Mouse (Mus musculus) cerebellum, adult 9-10 months (tissue): ENCODE data around the gene Eng.

Experiments used
- DNase-seq: peaks from one replicate; pipeline ENCODE4 v3.0.0; 2022

Eng gene

DNA sequence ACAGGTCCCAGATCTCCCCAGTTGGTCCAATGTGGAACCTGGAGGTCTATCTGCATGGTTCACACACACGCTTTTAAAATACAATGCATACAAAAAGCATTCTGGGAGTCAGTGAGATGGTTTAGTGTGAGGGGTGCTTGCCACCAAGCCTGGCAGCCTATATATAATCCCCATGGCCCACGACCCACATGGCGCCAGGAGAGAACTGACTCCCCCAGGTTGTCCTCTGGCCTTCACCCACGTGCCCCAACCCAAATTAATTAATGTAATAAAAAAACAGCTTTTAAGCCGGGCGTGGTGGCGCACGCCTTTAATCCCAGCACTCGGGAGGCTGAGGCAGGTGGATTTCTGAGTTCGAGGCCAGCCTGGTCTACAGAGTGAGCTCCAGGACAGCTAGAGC is 37.3 kb downstream of the Eng start:
- DNase-seq = no peak

- DNase-seq = no peak
These were observed 38.5 kb downstream of the Eng start for GRCm38 (mm10) chr2:32684681-32685428.

- DNase-seq = no peak
These were observed 39.4 kb downstream of the Eng start for GRCm38 (mm10) chr2:32685807-32686206.

GRCm38 (mm10) chr2:32686640-32687039 is 40.2 kb downstream of the Eng start:
- DNase-seq = no peak

GRCm38 (mm10) chr2:32687562-32687961 is 41.2 kb downstream of the Eng start:
- no peak for DNase-seq

DNA sequence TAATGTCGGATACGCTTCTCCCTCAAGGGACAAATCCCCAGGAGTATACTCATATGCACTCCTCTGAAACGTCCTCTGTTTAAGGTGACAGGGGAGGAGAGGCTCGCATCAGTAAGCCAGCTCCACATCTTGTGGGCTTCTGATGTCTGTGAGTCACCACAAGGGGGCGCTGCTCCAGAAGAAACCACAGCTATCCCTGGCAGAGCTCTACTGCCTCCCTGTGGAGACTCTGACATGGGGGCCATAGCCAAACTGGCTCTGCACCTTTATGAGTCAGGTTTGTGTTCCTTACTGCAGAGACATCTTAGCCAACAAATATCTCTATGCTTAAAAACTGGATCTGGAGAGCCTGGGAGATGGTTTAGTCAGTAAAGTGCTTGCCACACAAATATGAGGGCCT is 43.0 kb downstream of the Eng start:
- DNase-seq = peak; percentile 92

- DNase-seq = no peak
These were observed 44.6 kb downstream of the Eng start for GRCm38 (mm10) chr2:32691041-32691440.

GRCm38 (mm10) chr2:32692496-32692895 is 46.1 kb downstream of the Eng start:
- DNase-seq = no peak

DNA sequence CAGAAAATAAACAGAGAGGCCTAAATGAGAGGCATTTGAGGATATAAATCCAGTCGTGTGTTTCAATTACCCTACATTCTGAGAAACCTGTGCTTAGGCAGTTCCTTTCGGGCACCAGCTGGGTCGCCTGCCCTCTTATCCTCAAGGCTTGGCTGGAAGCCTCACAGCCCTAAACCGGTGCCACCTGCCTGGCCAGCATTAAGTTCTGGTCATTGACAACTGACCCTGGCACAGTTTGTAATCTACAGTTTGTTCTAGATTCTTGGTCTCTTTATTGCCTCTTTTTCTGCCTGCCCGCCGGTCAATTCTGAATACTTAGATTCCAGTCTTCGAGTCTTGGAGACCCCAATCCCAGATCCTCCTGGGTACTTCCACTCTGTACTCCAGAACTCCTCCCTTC is 46.9 kb downstream of the Eng start:
- DNase-seq = no peak

DNA sequence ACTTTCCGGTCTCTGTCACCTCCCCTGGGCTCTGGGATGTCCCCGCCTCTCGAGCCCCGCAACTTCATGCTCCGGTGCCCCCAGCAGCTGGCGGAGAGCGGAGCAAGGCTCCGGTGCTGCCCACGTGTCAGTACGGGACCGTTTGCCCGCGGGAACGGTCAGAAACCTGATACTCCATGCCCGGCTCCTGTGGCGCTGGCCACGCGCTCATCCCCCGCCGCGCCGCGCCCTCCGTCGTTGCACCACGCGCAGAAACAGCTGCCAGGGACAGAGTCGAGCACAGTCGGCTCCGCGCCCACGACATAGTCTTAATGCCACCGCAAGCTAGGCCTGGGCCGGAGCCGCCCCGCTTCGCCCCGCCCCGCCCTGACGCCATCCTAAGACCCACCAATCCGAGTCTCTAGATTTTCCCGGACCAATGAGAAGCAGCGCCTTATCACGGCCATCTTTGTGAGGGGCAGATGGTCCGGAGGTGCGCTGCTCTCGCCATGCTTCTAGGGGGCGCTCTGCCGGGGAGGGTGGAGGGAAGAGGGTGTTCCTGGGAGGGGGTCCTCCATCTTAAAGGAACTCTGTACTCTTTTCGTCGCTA is 47.5 kb downstream of the Eng start:
- DNase-seq = peak; percentile 96

- no peak for DNase-seq
These were observed 48.3 kb downstream of the Eng start for GRCm38 (mm10) chr2:32694691-32695090.

DNA sequence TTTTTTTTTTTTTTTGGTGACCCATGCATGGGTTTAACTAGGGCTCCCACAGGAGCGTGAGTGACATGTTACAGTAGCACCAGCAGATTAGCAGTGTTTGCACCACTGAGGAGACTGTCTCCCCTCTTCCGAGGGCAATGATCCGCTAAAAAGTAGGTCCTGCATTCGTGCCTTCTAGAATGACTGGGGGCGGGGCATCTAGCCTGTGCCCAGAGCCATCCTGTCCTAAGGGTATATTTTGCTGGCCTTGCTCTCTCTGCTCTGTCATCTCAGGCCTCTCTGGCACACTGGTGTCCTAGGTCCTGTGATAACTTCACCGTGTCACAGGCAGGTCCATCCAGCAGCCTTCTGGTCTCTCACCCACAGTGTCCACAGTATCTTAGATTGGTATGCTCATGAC is 53.3 kb downstream of the Eng start:
- no peak for DNase-seq

GRCm38 (mm10) chr2:32700966-32701743 is 54.8 kb downstream of the Eng start:
- DNase-seq = no peak

GRCm38 (mm10) chr2:32703046-32703445 is 56.7 kb downstream of the Eng start:
- no peak for DNase-seq

GRCm38 (mm10) chr2:32704021-32704421 is 57.6 kb downstream of the Eng start, which contains the start of gene Fpgs:
Gene Fpgs (minus strand): TSS chr2:32704145.
- DNase-seq = no peak

GRCm38 (mm10) chr2:32705018-32705417 is 58.6 kb downstream of the Eng start:
- DNase-seq = no peak

DNA sequence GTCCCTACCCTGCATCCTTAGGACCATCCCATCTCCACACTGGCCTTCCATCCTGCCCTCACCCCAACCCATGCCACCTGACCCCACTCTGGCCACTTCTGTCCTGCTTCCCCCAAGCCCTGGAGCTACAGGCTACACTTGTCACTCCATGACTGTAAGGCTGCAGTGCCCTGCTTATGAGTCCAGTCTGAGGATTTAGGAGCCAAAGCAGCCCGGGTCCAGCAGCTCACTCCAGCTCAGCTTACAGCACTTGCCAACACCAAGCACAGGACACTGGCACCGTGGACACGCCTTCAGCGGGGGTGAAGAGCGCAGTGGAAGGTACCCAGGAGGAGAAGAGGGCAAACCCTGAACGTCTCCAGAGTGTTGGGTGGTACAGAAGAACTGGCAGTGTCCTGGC is 60.6 kb downstream of the Eng start:
- no peak for DNase-seq

- no peak for DNase-seq
These were observed 62.2 kb downstream of the Eng start for GRCm38 (mm10) chr2:32708643-32709042.

- no peak for DNase-seq
These were observed 63.2 kb downstream of the Eng start for GRCm38 (mm10) chr2:32709521-32710137.

DNA sequence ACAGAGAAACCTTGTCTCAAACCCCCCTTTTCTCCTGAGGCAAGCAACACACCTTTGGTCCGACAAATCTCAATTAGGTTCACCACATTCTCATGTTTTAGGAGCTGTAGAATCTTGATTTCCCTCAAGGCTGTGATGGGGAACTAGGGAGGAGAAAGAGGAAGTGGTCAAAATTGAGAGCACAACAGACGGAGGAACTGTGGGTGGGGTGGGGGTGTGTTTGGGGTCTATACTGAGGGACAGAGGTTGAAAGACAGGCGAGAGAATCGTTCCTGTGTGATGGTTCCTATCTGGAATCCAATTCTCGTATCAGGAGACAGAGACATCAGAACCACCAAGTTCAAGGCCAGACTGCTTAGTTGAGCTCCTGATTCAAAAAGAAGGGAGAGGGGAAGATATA is 64.0 kb downstream of the Eng start:
- no peak for DNase-seq

GRCm38 (mm10) chr2:32711301-32712056 is 65.1 kb downstream of the Eng start:
- no peak for DNase-seq

DNA sequence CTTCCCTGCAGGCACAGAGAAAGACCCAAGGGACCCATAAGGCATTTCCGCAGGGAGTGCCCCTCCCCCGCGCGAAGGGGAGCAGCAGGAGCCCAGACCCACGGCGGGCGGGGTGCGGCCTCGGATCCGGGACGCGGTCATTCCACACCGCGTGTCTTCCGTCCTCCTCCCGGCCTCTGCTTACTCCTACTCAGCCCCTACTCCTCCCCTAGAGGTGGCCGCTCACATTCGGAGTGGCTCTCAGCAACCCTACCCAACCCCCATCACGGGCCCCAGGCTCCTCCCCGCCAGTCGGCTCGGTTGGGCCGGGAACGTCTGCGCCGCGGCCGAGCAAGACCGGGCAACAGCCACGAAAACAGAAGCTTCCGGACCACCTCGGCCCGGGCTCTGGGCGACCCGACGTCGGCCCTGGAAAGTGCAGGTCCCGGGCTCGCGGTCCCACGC is 65.7 kb downstream of the Eng start:
- peak; percentile 74 for DNase-seq

GRCm38 (mm10) chr2:32712586-32712933 is 66.2 kb downstream of the Eng start:
- peak; percentile 95 for DNase-seq
